Mouse (Mus musculus) left cerebral cortex, postnatal 14 days (tissue): Measurements from ENCODE around the gene Olfr112. TPM values are rescaled to one million over a fixed set of nuclear protein-coding genes. Genes with fewer than 3 reads are reported as not detected.
"Not testable (repeated sequence)": the region's sequence is repeated elsewhere in the genome, so short reads cannot be mapped to it uniquely, and the experiment has no call there.

Experiments used
- DNase-seq, 2 experiments: peaks; one replicate each; pipeline ENCODE4 v3.0.0; 2021 to 2022; ENCODE audit warnings: low spot score in 2 of 2, mixed read lengths in 1 of 2
- intact Hi-C: fragments of 180-260 bp; cut with DNase I; formaldehyde crosslinking; loops from one replicate; pipeline ENCODE4 v1.15.1; 2025
- long read RNA-seq, 2 experiments: library from polyadenylated mRNA; stranded (forward); transcript quantifications; one replicate each; pipeline ENCODE4 v2.0.0; 2021
- total RNA-seq, 2 experiments: library from RNA; stranded (reverse); gene quantifications; 2 replicates each; pipeline ENCODE4 v1.2.3; 2021

Gene Olfr112
- total RNA-seq: not detected
- long read RNA-seq, experiment 1: 0 reads
- long read RNA-seq, experiment 2: 0 reads

- intact Hi-C loops: no loop called here
- no peak for DNase-seq
Observed at GRCm38 (mm10) chr17:37569351-37569750, at the start of gene Olfr112. Olfr112 (minus strand) TSS chr17:37569451.

- intact Hi-C loops: no loop called here
Observed at GRCm38 (mm10) chr17:37592643-37593042, 23.4 kb upstream of the Olfr112 start, which contains the start of gene Olfr114. Olfr114 (minus strand) TSS chr17:37592743.

GRCm38 (mm10) chr17:37577563-37577962 lies 8.3 kb upstream of the Olfr112 start, which contains the start of gene Olfr113:
Olfr113 (minus strand) TSS chr17:37577663.
- no peak for DNase-seq
- intact Hi-C loops: no loop called here

More at GRCm38 (mm10) chr17:37592643-37593042, 23.4 kb upstream of the Olfr112 start, which contains the start of gene Olfr114:
- DNase-seq: no peak

- intact Hi-C loops: no loop called here
- no peak for DNase-seq
Observed at GRCm38 (mm10) chr17:37558913-37559615, 10.2 kb downstream of the Olfr112 start.

- intact Hi-C loops: no loop called here
- DNase-seq: no peak
Observed at GRCm38 (mm10) chr17:37543800-37544435, 25.3 kb downstream of the Olfr112 start.

- intact Hi-C loops: no loop called here
Observed at GRCm38 (mm10) chr17:37541454-37542119, 27.7 kb downstream of the Olfr112 start.

GRCm38 (mm10) chr17:37538416-37538815 lies 30.8 kb downstream of the Olfr112 start:
- DNase-seq: peak in 1 of 2 experiments; percentile 16
- intact Hi-C loops: not testable (repeated sequence)

More at GRCm38 (mm10) chr17:37541454-37542119, 27.7 kb downstream of the Olfr112 start:
- no peak for DNase-seq

- intact Hi-C loops: no loop called here
- no peak for DNase-seq
Observed at GRCm38 (mm10) chr17:37535173-37535572, 34.1 kb downstream of the Olfr112 start.

- intact Hi-C loops: not testable (repeated sequence)
Observed at GRCm38 (mm10) chr17:37525427-37525826, 43.8 kb downstream of the Olfr112 start.

GRCm38 (mm10) chr17:37524612-37525011 lies 44.6 kb downstream of the Olfr112 start:
- intact Hi-C loops: not testable (repeated sequence)

More at GRCm38 (mm10) chr17:37525427-37525826, 43.8 kb downstream of the Olfr112 start:
- DNase-seq: peak in 1 of 2 experiments; percentile 1

More at GRCm38 (mm10) chr17:37524612-37525011, 44.6 kb downstream of the Olfr112 start:
- not testable (repeated sequence) for DNase-seq

Other genes starting within 250 kb of the Olfr112 start
- not detected for gene Olfr103, start 229.8 kb downstream of the Olfr112 start, total RNA-seq
- gene Olfr104-ps, start 209.9 kb downstream of the Olfr112 start, total RNA-seq: not detected
- gene Olfr105-ps, start 190.4 kb downstream of the Olfr112 start, total RNA-seq: not detected
- not detected for gene Olfr106-ps, start 179.1 kb downstream of the Olfr112 start, total RNA-seq
- gene Olfr107, start 170.2 kb downstream of the Olfr112 start, total RNA-seq: not detected
- gene Olfr108, start 124.0 kb downstream of the Olfr112 start, total RNA-seq: not detected
- gene Olfr109, start 110.5 kb downstream of the Olfr112 start, total RNA-seq: not detected
- gene H2-M2, start 85.9 kb downstream of the Olfr112 start, total RNA-seq: not detected
- not detected for gene Olfr110, start 77.0 kb downstream of the Olfr112 start, total RNA-seq
- gene Olfr111, start 61.4 kb downstream of the Olfr112 start, total RNA-seq: not detected
- gene Olfr113, start 8.2 kb upstream of the Olfr112 start, total RNA-seq: not detected
- gene Olfr114, start 23.3 kb upstream of the Olfr112 start, total RNA-seq: not detected
- gene Olfr115, start 57.7 kb upstream of the Olfr112 start, total RNA-seq: not detected
- not detected for gene Olfr116, start 57.7 kb upstream of the Olfr112 start, total RNA-seq
- not detected for gene Olfr117, start 94.3 kb upstream of the Olfr112 start, total RNA-seq
- gene Olfr118, start 97.5 kb upstream of the Olfr112 start, total RNA-seq: not detected
- not detected for gene Olfr119, start 127.1 kb upstream of the Olfr112 start, total RNA-seq
- not detected for gene Olfr120, start 152.4 kb upstream of the Olfr112 start, total RNA-seq
- not detected for gene Olfr121, start 179.4 kb upstream of the Olfr112 start, total RNA-seq
- gene Olfr122, start 199.2 kb upstream of the Olfr112 start, total RNA-seq: not detected
- not detected for gene Olfr123, start 224.1 kb upstream of the Olfr112 start, total RNA-seq
- gene Olfr124, start 230.4 kb upstream of the Olfr112 start, total RNA-seq: not detected